Mouse (Mus musculus) C2C12 (cell line): ENCODE data around the gene Slc41a3.

Experiments used
- CTCF ChIP-seq: IDR thresholded peaks from one replicate; pipeline ENCODE4 v1.5.1; 2011; ENCODE audit not compliant: control insufficient read depth, insufficient read depth, insufficient read length
- USF1 ChIP-seq: IDR thresholded peaks from one replicate; pipeline ENCODE4 v1.6.1; 2011; ENCODE audit warnings: low read depth, mild to moderate bottlenecking, control low read depth, moderate library complexity

- TF ChIP-seq CTCF (no peak), USF1 (no peak)
These were observed 38.9 kb upstream of the Slc41a3 start for GRCm38 (mm10) chr6:90565357-90566215.
